Comparison of ENCODE assay signal across 24 mouse cellular contexts in the genomic region with DNA sequence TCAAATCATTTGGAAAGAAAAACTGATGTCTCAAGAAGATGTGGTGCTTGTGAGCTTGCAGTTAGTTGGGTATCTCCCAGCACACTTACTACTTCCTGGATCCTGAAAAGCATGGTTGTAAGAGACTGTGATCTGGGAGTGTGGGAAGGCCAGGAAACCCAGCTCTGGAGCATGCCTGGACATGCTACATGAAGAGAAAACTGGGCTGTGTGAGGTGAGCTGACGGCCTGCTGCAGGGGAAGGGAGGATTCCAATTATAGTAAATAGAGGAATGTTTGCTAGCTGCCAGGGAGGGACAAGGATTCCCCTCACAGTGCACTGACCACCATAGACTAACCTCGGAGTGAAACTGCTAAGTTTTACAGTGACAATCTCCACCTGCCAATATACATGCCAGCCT.
A peak's percentile ranks its signal among the peaks of the same experiment; 100 is the strongest.
DNase-seq lines count a peak whose midpoint lies in the region; ATAC-seq and TF ChIP-seq lines count a peak whose summit lies in the region.
"Had no signal": no experiment of that assay in that cellular context is flagged by ENCODE, and none has a peak within 500 bp of the region (broad histone marks: within the 10 kb centered on the region; RNA-seq: fewer than 3 reads in every experiment).

No protein-coding gene starts in this region.

- no peak for TF ChIP-seq CTCF in heart, postnatal 0 days (IDR thresholded peaks at IDR 0.05; ENCODE audit: low read depth)

- no peak overlapping the region for H3K4me3 ChIP-seq in heart, embryonic 15.5 days
- no peak overlapping the region for H3K4me3 ChIP-seq in heart, postnatal 0 days (ENCODE audit: low read depth, low read length)
- H3K4me3 ChIP-seq: embryonic facial prominence, embryonic 13.5 days; hindbrain, embryonic 13.5 days; midbrain, embryonic 15.5 days; neural tube, embryonic 13.5 days had no signal

- ATAC-seq in heart, embryonic 15.5 days (replicated peaks; ENCODE audit: insufficient number of reproducible peaks, insufficient read depth, low FRiP score, low read depth), result no peak
- no peak for ATAC-seq in heart, postnatal 0 days (ENCODE audit: insufficient read depth, low read depth)
- ATAC-seq in megakaryocyte, adult 5-6 weeks (ENCODE audit: poor library complexity, severe bottlenecking), result no peak
- ATAC-seq: activated CD4-positive, CD25-positive, alpha-beta regulatory T cell, adult 4 months; CD4-positive, CD25-positive, alpha-beta regulatory T cell, adult 4 months; forebrain, embryonic 16.5 days; midbrain, embryonic 15.5 days; Patski had no signal

- H3K4me1 ChIP-seq in heart, embryonic 15.5 days (replicated peaks), result peaks cover 34% of the 10 kb centered on the region
- H3K4me1 ChIP-seq in heart, postnatal 0 days (ENCODE audit: control insufficient read depth, insufficient read depth), result peaks cover 37% of the 10 kb centered on the region
- H3K4me1 ChIP-seq: embryonic facial prominence, embryonic 13.5 days; midbrain, embryonic 15.5 days had no signal

- intact Hi-C loops in heart, postnatal 14 days (cut with DNase I), result no loop called here

- H3K36me3 ChIP-seq in heart, embryonic 15.5 days, result no peaks in the 10 kb centered on the region
- H3K36me3 ChIP-seq in heart, postnatal 0 days (replicated peaks; ENCODE audit: control insufficient read depth, insufficient read depth, low read length), result peaks cover 5% of the 10 kb centered on the region

- H3K27me3 ChIP-seq in heart, embryonic 15.5 days, result no peaks in the 10 kb centered on the region
- no peaks in the 10 kb centered on the region for H3K27me3 ChIP-seq in heart, postnatal 0 days (ENCODE audit: control insufficient read depth, insufficient read depth, low read length)
- H3K27me3 ChIP-seq: embryonic facial prominence, embryonic 13.5 days; hindbrain, embryonic 13.5 days; midbrain, embryonic 15.5 days; neural tube, embryonic 13.5 days; Patski had no signal

- 27% methylated on average over 2 of the region's 2 CpGs for WGBS in heart, embryonic 15.5 days
- 28% methylated on average over 2 of the region's 2 CpGs for WGBS in heart, postnatal 0 days

- H3K4me2 ChIP-seq in heart, embryonic 15.5 days, result 0 out of 2 replicates have a peak overlapping the region, but pooled peaks have one; percentile 10
- H3K4me2 ChIP-seq in heart, postnatal 0 days (ENCODE audit: low read depth, low read length), result no peak overlapping the region
- H3K4me2 ChIP-seq: embryonic facial prominence, embryonic 13.5 days; hindbrain, embryonic 13.5 days; midbrain, embryonic 15.5 days; neural tube, embryonic 13.5 days had no signal

- TF ChIP-seq EP300 in heart, postnatal 0 days (IDR thresholded peaks at IDR 0.05; ENCODE audit: low read depth), result no peak

- no peaks in the 10 kb centered on the region for H3K9me3 ChIP-seq in heart, embryonic 15.5 days (replicated peaks)
- H3K9me3 ChIP-seq in heart, postnatal 0 days (replicated peaks; ENCODE audit: control insufficient read depth, low read length), result no peaks in the 10 kb centered on the region
- H3K9me3 ChIP-seq: embryonic facial prominence, embryonic 13.5 days; hindbrain, embryonic 13.5 days; midbrain, embryonic 15.5 days; neural tube, embryonic 13.5 days had no signal

- H3K9ac ChIP-seq in heart, embryonic 15.5 days, result no peak overlapping the region
- no peak overlapping the region for H3K9ac ChIP-seq in heart, postnatal 0 days (replicated peaks; ENCODE audit: low read depth, low read length)
- H3K9ac ChIP-seq: embryonic facial prominence, embryonic 13.5 days; hindbrain, embryonic 13.5 days; midbrain, embryonic 15.5 days; neural tube, embryonic 13.5 days had no signal

- H3K27ac ChIP-seq in heart, embryonic 15.5 days, result peak overlapping the region; percentile 37
- peak overlapping the region; percentile 23; the same call in 1 of the 2 replicates for H3K27ac ChIP-seq in heart, postnatal 0 days (ENCODE audit: low read depth)
- H3K27ac ChIP-seq: embryonic facial prominence, embryonic 13.5 days; hindbrain, embryonic 13.5 days; midbrain, embryonic 15.5 days; neural tube, embryonic 13.5 days had no signal

- DNase-seq in heart, adult 11 months, result peak; percentile 68
- no peak for DNase-seq in heart, postnatal 14 days
- no peak for DNase-seq in heart, adult 8-10 months (ENCODE audit: low spot score)
- peak; percentile 10 for DNase-seq in R1 (ENCODE audit: low read depth, low spot score)
- DNase-seq in heart, postnatal 0 days (ENCODE audit: low spot score), result no peak
- DNase-seq: adrenal gland, adult 8-10 months; cerebellum, adult 2 months; cerebellum, postnatal 25 days; embryo, embryonic 11 days; kidney, adult 18-20 months; kidney, postnatal 10 days; lung, postnatal 4 days; retina, postnatal 1 day; right cerebral cortex, postnatal 25 days had no signal

Comparison
In these comparisons a context has a peak if more than half of its experiments do, and no peak if none do; other contexts are left out.
1. DNase-seq: peak in heart, adult 11 months (single experiment) and R1 (single experiment); none in heart, postnatal 14 days (0 of 2), heart, adult 8-10 months (single experiment) and heart, postnatal 0 days (single experiment).